Mouse (Mus musculus): ENCODE data around the gene Gm49355.

DNA sequence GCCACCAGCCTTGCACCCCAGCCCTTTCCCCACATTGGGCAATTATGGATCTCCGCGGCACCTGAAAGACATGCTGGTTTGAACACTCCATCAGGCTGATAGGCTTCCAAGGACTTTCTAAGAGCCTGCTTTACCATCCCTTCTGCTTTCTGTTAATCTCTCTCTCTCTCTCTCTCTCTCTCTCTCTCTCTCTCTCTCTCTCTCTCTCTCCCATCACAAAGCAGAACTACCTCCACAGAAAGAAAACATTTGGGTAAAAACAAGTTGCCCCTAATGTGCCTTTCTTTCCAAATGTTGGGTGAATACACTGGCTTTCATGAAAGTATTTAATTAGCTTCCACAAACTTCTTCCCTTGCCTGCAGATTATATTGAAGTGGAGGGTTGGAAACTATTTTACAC lies 64.3 kb downstream of the Gm49355 start, which contains the start of gene Fezf2:
- TF ChIP-seq EP300 (IDR thresholded peaks at IDR 0.05; ENCODE audit: low read depth): no peak
- TF ChIP-seq CTCF (IDR thresholded peaks at IDR 0.05; ENCODE audit: low read depth): no peak
